Mouse (Mus musculus) gonadal fat pad, adult 2 months (tissue): ENCODE data around the gene Unc5cl. TPM values are rescaled to one million over a fixed set of nuclear protein-coding genes. Genes with fewer than 3 reads are reported as not detected.

Source experiments
- DNase-seq: peaks from one replicate; pipeline ENCODE4 v3.0.0-alpha.2; 2012; ENCODE audit warnings: low read depth
- polyA plus RNA-seq: library from polyadenylated mRNA; depleted of rRNA; stranded (reverse); fragments of >200 nt; gene quantifications from 2 replicates; pipeline ENCODE4 v1.2.3, GENCODE M21; 2012

Gene Unc5cl
- polyA plus RNA-seq, 1 experiment: 1.5 TPM

GRCm38 (mm10) chr17:48539326-48539725, 84.6 kb downstream of the Unc5cl start:
- DNase-seq: no peak

- DNase-seq: no peak
These were observed 88.0 kb downstream of the Unc5cl start for GRCm38 (mm10) chr17:48542733-48543132.

DNA sequence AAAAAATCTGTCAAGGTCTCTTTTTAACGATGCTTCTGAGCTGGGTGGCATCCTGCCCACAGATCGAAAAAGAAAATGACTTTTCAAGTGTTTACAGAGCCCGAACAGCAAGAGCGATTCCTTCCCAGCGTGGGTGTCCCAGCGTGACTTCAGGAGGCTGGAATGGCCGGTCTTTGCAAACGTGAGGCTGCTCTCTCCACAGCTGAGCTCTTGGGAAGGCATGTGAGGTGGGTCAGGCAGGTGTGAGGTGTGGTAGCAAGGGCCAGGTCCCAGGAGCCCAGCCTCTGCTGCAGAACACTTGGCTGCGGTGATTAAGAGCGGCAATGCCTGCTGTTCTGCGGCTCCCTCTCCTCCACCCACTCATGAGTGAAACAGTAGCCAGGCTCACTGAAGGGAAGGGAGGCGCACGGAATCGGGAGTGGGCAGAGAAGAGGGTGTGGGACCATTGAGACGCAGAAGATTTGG, 88.6 kb downstream of the Unc5cl start:
- no peak for DNase-seq

DNA sequence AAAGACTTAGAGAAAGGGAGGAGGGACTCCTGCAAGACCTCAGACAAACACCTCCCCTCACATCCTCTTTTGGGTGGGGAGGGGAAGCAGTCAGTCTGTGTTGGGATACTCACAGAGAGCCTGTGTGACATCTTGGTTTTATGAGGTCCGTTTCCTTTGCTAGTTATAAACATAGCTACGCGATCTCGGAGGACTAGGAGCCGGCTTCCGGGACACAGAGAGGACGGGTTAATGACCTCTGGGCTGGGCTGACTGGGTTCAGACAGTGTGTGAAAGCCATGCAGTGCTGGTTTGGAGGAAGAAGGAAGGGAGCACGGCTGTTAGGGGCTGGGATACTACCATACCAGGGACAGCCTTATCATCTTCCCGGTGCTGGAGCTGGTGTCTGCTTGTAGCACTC, 90.0 kb downstream of the Unc5cl start:
- DNase-seq: no peak

GRCm38 (mm10) chr17:48545223-48545943, 90.7 kb downstream of the Unc5cl start:
- no peak for DNase-seq

DNA sequence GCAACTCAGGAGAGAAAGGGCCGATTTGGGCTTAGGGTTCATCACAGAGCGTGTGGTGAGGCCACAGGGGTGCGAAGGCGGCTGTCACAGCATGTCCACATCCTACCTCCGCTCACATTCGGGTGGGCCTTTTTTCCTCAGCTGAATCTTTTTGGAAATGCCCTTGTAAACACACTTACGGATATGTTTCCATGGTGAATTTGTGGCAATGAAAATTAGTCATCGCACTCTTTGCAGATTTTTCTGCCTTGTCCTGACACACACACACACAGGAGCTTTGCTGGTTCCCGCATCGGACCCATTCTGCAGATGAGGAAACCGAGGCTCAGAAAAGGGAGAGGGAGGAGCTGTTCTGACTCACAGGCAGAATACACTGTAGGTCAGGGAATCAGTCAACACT, 91.3 kb downstream of the Unc5cl start:
- DNase-seq: no peak

- no peak for DNase-seq
These were observed 93.0 kb downstream of the Unc5cl start for GRCm38 (mm10) chr17:48547668-48548067.

GRCm38 (mm10) chr17:48551788-48552531, 97.3 kb downstream of the Unc5cl start:
- DNase-seq: no peak

DNA sequence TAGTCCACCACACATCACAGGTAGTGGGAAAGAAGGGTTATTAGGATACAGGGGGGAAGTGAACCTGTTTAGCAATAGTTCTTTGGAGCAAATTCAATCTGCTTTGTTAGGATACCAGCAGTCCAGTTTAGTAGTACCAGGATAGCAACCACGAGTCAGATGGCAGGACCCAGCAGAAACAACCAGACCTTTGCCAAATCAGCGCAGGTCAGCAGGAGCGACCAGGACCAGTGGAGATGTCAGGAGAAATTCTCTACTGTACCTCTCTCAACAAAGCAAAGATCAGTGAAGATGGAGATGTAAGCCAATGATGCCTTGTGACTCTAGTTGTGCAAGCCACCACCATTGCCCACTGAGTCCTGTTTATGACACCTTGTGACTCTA, 97.8 kb downstream of the Unc5cl start:
- DNase-seq: no peak

DNA sequence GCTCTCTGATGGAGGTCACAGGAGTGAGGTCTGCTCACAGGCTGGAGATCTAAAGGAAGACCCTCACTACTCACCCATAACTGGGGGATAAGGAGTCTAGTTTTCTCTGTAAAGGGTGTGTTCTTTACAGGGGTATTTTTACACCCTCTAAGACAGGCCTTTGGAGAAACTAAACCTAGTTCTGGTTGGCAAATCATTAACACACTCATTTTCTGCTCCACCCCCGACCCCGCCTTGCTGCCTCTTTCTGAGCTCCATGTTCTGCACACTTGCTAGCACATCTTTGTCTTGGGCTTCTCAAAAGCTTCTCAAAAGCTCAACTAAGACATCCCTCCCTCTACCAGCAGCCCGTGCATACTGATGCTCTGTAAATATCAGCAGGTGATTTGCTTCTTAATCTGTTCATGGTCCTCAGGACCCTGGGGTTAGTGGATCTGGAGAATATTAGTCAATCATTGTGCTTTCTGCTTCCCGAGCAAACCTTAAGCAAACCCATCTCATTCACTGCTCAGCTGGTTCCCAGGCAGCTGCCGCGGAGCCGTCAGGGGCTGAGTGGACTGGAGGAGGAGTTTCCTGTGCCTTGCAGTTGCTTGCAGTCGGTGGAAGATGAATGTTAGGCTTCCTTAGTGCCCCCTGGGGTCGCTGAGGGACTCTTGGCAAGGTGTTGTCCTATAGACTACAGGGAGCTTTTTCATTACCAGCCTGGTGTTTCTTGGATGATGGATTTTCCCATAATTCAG, 101.7 kb downstream of the Unc5cl start:
- DNase-seq: no peak

- DNase-seq: no peak
These were observed 103.4 kb downstream of the Unc5cl start for GRCm38 (mm10) chr17:48557823-48558715.

- DNase-seq: no peak
These were observed 110.2 kb downstream of the Unc5cl start for GRCm38 (mm10) chr17:48564931-48565330.

- no peak for DNase-seq
These were observed 115.0 kb downstream of the Unc5cl start for GRCm38 (mm10) chr17:48569656-48570055.

GRCm38 (mm10) chr17:48581153-48581552, 126.5 kb downstream of the Unc5cl start:
- no peak for DNase-seq

DNA sequence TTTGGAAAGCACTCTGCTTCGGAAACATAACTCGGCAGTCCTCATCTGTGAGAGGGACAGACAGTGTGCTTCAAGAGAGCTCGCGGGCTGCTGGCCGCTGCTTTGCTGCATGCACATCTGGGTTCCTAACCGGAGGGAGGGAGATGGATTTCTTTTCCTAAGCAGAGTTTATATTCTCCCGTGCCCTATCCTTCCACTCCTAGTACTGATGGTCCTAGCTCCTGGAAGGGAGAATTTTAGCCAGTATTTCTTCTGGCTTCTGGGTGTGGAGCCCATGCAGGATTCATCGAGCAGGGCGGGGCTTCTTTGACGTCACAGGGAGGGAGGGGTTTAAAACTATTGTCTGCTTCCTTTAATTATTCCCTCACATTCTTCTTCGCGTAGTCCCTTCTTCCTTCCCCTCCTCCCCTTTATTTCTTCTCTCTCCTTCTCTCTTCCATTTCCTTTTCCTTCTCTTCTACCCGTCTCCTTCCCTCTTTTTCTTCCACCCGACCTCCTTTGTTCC, 127.8 kb downstream of the Unc5cl start:
- no peak for DNase-seq

GRCm38 (mm10) chr17:48583401-48583800, 128.7 kb downstream of the Unc5cl start:
- no peak for DNase-seq

- DNase-seq: no peak
These were observed 131.2 kb downstream of the Unc5cl start for GRCm38 (mm10) chr17:48585902-48586359.

GRCm38 (mm10) chr17:48588674-48589073, 134.0 kb downstream of the Unc5cl start:
- no peak for DNase-seq
